Mouse (Mus musculus): ENCODE data around the gene Coro2b.

DNA sequence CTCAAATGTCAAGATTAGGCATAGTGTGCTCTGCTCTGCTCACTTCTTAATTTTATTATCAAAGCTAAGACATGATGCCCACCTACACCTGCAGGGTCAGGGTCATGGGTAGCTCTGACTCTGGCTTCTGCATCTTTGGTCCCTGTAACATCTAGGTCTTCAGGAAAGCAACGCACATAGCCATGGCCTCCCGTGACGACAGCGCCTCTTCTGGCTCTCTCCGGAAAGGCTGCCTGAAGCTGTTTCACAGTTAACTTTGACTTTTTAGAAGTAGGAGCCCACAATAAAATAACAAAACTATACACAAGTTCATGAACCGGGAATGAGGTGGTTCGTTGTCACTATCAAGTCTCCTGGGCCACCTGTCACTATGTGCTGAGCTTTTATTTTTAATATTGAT lies 99.4 kb downstream of the Coro2b start:
- TF ChIP-seq MAFK (IDR thresholded peaks at IDR 0.05; ENCODE audit: insufficient read depth, low read depth, low read length) (no peak), ZNF384 (IDR thresholded peaks at IDR 0.05; ENCODE audit: low read depth, low read length) (no peak), CHD2 (IDR thresholded peaks at IDR 0.05; ENCODE audit: low read depth, low read length) (no peak)

Data from ES-E14 (cell line).